Mouse (Mus musculus): ENCODE results near the gene Ankrd1.

Ankrd1 gene

GRCm38 (mm10) chr19:36119783-36120471 is at the start of gene Ankrd1:
Ankrd1 (minus strand) TSS chr19:36120099.
- DNase-seq (ENCODE audit: low spot score), result no peak

DNA sequence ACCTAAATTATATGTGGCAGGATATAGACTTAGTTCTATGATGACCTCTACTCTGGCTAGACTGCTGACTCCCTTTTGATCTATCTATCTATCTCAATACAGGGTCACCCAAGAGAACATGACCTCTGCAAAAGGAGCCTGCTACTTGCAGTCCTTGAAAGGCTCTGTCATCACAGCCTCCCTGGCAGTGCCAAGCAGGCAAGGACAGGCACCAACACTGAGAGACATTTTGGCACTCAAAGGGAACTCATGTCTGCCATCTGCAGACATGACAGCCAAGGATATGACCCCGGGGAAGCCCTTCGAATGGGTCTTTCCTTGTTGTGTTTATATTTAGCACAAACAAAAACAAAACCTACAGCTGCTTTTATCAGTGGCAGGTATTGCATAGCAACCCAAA is 49.2 kb upstream of the Ankrd1 start:
- no peak for DNase-seq (ENCODE audit: low spot score)

- no peak for DNase-seq (ENCODE audit: low spot score)
Measured at GRCm38 (mm10) chr19:36168121-36168520, 48.2 kb upstream of the Ankrd1 start.

GRCm38 (mm10) chr19:36167291-36167896 is 47.5 kb upstream of the Ankrd1 start:
- DNase-seq (ENCODE audit: low spot score), result no peak

DNA sequence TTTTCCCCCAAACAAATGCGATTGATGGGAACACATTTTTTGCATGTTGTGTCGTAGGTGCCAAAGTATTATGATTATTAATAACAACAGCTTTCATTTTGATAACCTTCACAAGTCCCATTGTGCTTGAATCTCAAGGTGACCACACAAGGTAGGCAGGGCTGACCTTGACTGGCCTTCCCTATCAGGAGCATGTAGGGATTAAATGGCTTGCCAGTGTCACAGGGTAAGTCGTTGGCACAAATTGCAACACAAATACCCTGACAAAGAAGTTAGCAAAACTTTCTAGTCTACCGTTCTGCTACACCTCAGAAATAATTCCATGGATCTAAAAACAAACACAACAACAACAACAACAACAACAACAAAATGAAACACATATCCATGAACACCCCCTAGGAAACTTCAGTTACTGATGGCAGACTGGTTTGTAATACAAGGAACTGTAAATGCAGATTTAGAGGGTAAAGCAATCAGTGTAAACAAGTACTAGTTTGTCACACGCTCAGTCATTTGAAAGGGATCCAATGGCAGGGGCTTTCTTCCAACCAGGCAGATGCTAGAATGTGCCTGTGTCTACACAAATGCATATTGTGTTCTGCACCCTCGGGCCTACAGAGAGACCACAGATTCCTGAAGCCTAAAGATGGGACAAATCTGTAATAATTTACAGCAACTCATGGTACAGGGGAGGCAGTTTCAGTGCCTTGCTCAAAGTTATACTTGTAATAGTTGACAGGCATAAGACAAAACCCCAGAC is 46.7 kb upstream of the Ankrd1 start:
- no peak for DNase-seq (ENCODE audit: low spot score)

DNA sequence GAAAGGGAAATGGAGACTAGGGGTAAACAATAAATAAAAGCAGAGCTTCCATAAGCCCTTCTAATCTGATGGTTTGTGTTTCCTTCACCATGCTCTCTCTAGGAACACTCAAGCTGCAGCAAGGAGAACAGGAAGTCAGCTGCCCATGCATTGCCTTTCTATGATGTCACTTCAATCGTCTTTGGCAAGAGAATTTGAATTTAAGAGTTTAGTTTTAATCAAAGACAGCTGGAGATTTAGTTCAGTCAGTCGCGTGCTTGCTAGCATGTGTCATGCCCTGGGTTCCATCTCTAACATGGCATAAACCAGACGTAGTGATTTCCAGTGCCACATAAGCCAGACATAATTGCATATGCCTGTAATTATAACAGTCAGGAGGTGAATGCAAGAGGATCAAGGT is 45.5 kb upstream of the Ankrd1 start:
- no peak for DNase-seq (ENCODE audit: low spot score)

DNA sequence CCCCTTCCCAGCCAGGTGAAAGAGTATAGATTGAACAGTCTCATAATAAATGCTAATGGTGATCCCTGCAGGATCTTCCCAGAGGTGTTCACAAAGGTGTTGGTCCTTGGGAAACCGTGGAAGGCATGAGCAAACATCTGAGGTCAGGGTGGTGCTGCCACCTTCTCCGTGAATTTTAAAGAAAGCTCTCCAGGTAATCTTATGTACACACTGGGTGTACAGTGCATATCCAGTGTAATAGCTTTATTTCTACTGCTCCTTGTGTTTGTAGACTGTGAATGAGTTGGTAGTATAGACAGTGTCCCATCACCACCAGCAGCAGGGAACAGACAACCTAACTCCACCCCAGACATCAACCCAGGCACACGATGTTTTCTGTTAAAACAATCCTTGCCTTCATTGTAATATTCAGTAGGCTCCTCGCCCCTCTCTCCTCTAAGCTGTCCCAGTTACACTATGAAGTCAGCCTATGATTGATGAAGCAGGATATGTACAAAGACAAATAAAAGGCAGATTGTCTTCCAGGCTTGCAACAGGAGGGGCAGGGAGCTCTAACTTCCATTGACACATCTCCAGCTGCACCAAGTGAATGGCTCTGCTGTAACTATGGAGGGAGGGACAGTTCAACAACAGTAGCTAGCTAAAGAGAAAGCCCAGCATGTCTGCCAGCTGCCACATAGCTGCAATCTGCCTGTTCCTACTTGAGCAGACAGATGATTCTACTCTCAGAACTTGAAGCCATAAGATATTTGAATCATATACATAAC is 30.5 kb upstream of the Ankrd1 start:
- no peak for DNase-seq (ENCODE audit: low spot score)

DNA sequence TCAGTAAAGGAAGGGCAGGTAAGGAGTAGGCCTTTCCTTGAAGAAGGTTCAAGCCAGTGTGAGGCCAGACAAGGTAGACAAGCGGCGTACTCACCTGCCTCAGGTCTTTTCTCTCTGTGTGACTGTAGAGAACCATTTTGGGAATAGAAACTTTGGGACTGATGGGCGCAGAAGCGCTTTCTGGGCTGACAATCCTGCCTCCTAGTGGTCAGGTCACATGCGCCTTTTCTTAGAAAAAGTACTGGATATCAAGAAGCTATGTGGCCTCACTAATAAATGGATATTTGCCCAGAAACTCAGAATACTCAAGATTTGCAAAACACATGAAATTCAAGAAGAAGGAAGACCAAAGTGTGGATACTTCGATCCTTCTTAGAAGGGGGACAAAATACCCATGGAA is 28.7 kb upstream of the Ankrd1 start:
- no peak for DNase-seq (ENCODE audit: low spot score)

DNA sequence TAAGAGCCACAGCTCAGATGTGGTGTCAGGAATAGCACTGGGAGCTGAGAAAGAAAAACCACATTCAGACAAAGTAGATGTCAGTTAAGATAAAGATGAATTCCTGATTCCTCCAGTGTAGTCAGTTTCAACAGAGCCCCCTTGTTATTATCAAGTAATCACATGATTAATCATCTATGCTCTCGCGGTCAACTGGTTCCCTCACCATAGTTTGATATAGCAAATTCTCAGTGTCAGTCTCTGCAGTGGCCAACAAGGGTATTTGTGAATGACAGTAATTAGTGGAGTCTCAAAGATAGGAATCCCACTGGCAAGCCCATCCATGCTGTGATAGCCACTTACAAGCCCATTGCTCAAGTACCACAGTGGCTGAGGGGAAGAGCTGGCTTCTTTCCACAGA is 23.7 kb upstream of the Ankrd1 start:
- DNase-seq (ENCODE audit: low spot score), result no peak

GRCm38 (mm10) chr19:36133731-36134130 is 13.8 kb upstream of the Ankrd1 start:
- DNase-seq (ENCODE audit: low spot score), result no peak

DNA sequence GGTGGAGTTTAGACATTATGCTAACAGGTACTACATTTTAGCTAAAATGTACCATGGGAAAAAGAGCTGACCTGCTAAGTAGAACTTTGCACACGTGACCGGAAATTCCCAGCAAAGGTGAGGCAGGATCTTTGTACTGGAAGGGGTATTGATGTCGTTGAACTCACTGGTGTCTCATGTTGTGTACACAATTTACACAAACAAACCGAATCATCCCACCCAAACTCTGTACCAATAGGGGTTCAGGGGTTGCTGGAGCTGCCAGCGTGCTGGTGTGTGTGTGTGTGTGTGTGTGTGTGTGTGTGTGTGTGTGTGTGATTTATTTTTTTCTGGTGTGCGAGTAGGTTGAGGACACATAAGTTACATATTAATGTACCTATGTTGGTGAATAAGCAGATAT is 13.2 kb upstream of the Ankrd1 start:
- DNase-seq (ENCODE audit: low spot score), result no peak

GRCm38 (mm10) chr19:36131990-36132389 is 12.1 kb upstream of the Ankrd1 start:
- DNase-seq (ENCODE audit: low spot score), result no peak

- DNase-seq (ENCODE audit: low spot score), result no peak
Measured at GRCm38 (mm10) chr19:36130181-36130580, 10.3 kb upstream of the Ankrd1 start.

DNA sequence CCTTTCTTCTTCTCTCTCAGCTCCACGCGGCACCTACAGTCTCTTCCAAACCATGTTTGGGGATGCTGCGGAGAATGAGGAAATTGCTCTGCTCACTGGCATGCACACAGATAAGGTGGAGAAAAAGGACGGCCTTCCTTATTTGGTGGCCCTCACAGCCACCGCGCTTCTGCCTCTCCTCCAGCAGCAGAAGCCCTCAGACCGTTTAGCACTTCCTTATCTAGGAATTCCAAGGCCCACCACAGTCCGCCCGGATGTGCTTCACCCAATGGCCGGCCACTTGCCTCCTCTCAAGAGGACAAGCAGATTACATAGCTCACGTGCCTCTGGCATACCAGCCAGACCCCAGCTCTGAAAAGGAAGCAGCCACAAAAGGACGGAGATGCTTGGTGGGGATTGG is 9.7 kb upstream of the Ankrd1 start:
- DNase-seq (ENCODE audit: low spot score), result peak; percentile 4

DNA sequence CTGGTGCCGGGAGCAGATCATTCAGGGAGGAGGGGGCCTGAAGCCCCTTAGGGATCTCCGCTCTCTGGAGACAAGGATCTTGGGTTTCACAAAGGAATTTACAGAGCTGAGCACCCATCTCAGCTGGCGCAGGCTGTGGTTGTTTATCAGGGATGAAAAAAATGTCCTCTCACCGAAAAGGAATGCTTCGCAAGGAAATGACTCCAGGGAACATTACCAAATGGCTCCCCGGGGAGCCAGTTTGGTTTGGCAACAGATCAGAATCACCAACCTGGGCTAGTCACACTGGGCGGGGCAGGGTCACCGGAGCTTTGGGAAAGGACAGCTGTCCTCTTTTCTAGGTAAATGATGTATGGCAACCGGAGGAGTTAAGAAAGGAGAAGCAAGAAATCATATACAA is 9.3 kb upstream of the Ankrd1 start:
- DNase-seq (ENCODE audit: low spot score), result peak; percentile 44

GRCm38 (mm10) chr19:36128440-36128839 is 8.5 kb upstream of the Ankrd1 start:
- no peak for DNase-seq (ENCODE audit: low spot score)

- no peak for DNase-seq (ENCODE audit: low spot score)
Measured at GRCm38 (mm10) chr19:36124203-36124602, 4.3 kb upstream of the Ankrd1 start.

DNA sequence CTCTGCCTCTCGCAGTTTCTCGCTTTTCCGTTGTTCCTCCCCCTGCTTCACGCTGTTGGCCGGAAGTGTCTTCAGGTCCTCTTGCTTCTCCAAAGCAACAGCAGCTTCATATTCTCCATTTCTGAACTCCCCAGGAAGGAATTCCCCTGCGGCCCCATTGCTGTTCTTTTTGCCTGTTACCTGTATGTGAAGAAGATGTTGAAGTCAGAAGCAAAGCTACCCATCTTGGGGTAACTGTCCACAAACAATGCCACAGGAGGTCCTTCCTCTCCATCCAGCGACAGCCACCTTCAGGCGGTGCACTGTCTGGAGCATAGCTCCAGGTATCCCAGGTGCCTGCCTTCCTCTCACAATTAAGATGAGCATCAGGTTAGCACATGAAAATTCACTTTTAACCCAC is 680 bp downstream of the Ankrd1 start:
- DNase-seq (ENCODE audit: low spot score), result no peak

DNA sequence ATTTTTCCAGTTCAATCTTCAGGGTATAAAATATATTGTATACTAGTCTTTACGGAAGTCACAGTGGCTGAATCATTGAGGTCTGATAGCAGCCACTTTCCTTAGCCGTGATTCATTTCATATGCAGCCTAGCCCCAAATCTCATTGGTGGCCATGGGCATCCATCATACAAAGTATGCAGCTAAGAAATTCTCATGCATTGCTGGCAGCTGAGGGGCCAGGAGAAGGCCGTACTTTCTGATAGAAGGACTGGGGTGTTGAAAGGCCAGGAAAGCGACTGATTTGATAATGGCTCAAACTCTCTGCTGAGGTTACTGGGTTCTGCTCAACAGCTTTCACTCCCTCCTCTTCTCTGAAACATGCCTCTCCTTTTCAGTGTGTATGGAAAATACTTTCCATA is 3.7 kb downstream of the Ankrd1 start:
- no peak for DNase-seq (ENCODE audit: low spot score)

DNA sequence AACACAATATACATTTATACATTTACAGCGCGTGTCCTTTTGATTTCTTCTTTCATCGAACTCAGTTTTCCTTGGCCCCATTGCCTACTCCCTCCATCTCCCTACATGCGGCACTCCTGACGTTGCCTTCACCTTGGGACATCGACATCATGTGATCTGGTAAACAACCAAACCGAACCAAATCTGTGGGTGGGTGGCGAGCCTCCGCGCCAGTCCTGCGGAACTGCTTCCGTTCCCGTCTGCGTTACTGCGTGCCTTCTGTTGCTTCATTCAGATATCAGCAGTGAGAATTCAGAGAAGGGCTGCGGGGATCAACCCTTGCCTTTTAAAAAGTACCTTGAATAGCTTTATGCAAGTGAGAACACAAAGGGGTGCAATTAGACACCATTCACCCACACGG is 7.9 kb downstream of the Ankrd1 start:
- no peak for DNase-seq (ENCODE audit: low spot score)

- no peak for DNase-seq (ENCODE audit: low spot score)
Measured at GRCm38 (mm10) chr19:36111054-36111895, 8.6 kb downstream of the Ankrd1 start.

DNA sequence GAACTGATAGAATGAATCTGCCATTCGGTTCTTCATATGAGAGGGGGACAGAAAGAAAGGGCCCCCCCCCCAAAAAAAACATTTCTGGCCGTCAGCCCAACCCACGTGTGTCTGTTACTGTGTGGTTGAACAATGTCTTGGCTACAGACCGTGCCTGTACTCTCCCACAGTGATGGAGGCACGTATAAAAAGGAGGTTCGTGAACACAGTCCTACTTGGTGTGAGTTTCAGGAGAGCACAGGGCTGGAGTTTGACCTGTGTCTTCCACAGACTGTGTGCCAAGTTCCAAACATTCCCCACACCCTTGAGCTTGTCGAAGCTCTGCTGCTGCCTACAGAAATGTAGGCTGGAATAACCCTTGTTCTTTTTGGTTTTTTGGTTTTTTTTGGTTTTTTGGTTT is 9.4 kb downstream of the Ankrd1 start:
- no peak for DNase-seq (ENCODE audit: low spot score)
